Mouse (Mus musculus): ENCODE results near the gene Cep152.
A peak's percentile ranks its signal among the peaks of the same experiment; 100 is the strongest.

The Cep152 gene

DNA sequence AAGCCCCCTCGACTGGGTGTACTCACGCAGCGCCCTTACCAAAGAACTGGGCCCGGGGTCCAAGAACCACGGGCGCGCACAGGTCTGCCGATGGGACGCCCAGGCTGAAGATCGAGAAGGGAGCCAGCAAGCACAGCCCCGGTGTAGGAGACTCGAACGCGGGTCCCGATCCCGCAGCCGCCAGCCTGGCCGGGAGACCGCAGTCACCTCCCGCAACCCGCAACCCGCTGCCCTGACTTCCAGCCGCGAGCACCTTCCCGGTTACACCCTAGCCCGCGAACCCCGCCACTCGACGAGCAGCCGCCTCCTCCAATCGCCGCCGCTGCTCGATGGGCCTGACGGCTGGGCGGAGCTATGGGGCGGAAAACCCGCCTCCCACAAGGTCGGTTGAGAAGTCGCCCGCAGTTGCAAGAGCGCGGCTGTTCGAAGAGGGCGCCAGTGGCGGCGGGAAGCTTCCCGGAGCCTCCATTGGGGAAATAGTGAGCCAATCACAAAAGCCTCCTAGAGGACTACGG lies at the start of gene Cep152:
Gene Cep152 (minus strand): TSS at position 277 of the 515 bp plus-strand sequence.
- peak; percentile 96 to 97 for DNase-seq (ENCODE audit: low spot score in 2 of 2)

DNA sequence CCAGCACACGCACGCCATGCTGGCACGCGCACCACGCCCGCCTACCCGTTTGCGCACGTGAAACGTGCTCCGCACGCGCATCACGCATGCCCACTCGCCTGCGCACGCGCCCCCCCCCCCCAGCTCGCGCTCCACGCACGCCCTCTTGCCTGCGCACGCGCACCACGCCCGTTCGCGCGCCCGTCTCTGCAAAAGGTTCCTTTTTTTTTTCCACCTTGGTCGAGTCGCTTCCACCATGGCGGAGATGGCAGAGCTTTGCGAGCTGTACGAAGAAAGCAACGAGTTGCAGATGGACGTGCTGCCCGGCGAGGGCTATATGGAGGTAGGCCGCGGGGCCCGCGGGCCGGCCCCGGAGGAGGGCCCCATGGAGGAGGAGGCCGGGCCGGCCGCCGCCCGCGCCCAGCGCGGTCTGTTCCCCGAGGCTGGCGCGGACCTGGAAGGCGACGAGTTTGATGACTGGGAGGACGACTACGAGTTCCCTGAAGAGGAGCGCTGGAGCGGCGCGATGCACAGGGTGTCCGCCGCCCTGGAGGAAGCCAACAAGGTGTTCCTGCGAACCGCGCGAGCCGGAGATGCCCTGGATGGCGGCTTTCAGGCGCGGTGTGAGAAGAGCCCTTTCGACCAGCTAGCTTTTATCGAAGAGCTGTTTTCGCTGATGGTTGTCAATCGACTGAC lies 48.2 kb upstream of the Cep152 start, which contains the start of gene Eid1:
Gene Eid1 (plus strand): TSS at position 139 of the 675 bp plus-strand sequence.
- peak; percentile 61 to 77 for DNase-seq (ENCODE audit: low spot score in 2 of 2)

DNA sequence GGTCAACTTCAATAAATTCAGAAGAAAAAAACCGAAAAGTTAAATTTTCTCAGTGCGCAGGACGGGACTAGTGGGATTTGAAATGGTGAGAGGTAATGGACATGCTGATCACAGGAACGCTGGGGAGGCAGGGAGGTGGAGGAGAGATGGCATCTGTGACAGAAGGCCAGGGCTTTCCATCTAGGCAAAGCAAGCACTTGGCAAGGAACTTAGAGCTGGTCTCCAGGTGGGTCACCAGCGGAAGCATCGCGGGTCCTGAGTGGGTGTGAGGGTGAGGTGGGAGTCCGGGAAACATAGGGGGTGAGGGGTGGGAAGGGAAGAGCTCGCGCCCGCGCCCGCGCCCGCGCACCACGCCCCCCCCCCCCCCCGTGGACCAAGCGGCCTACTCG lies 47.6 kb upstream of the Cep152 start:
- DNase-seq (ENCODE audit: low spot score in 2 of 2) = peak in 1 of 2 experiments; percentile 28

DNA sequence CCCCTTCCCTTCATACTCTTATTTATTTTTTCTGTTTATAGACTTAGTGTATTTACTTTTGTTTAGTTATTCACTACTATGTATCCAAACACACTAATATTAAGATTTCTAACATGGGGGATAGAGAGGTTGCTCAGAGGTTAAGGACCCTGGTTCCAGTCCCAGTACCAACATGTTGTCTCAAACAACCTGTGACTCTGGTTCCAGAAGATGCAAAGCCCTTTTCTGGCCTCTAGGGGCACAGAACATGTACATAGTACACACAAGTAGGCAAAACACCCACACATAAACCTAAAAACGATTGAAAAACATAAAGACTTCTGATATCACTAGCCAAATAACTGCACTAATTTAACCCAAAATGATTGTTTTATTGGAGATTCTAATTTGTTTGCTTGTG lies 45.9 kb upstream of the Cep152 start:
- DNase-seq (ENCODE audit: low spot score in 2 of 2) = no peak

DNA sequence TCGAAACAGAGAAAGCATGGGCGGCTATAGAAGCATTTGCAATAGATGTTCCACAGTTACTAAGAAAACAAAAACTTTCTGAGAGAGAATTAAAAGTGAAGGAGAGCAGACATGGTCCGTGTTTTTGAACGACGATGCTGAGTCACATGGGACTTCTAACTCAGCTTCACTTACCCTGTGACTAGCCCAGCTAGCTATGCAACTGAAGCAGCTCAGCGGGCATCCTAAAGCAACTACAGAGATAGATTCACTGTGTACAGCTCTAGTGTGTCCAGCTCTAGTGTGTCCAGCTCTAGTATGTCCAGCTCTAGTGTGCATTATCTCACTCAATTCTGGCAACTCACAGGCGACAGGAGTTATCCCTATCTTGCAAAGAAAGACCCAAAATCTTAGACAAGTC lies 42.8 kb upstream of the Cep152 start:
- no peak for DNase-seq (ENCODE audit: low spot score in 2 of 2)

DNA sequence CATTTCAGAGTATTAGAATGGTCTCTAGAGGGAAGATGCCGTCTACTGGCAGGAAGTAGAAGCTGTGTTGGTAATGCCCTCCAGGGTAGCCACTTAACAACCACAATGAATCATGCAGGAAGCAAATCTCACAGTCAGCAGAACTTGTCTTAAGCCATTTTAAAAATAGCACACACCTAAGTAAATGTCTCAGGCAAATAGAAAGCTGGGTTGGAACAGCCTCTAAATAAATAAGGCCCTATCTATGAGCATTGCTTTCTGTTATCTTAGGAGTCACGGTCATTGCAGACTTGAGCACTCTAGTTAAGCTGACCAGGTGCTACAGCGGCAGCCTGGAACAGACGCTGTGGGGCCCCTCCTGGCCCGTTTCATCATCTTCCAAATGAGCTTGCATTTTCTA lies 42.3 kb upstream of the Cep152 start:
- no peak for DNase-seq (ENCODE audit: low spot score in 2 of 2)

DNA sequence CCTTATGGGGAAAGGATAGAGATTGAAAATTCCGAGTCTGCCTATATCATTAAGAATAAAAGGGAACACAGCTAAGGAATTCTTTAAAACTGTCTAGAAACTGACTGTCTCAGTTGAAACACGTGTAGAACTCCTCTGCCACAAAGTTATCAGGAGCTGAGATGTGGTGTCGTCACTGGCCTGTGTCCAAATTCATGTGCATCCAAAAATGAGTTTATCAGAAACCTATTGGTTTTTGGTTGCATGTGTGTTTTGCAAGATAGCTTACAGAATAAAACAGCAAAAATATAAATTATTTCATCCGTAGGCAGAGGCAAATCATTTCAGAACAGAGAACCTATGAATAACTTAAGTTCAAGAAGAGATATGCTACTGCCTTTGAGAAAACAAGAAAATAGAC lies 41.8 kb upstream of the Cep152 start:
- no peak for DNase-seq (ENCODE audit: low spot score in 2 of 2)

DNA sequence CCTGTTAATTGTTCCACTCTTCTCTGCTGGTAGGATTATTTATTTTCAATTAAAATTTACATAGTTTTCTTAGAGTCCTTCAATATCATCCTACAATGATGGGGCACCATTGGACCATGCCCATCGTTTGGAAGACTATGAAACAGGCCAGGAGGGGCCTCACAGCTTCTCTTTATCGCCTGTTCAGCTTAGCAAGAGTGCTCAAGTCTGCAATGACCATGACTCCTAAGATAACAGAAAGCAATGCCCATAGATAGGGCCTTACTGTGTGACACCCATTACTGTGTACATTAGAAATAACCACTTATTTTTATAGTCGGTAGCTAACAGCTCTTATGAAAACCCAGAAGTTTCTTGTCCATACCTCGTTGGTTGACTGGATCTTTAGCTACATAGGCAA lies 41.0 kb upstream of the Cep152 start:
- DNase-seq (ENCODE audit: low spot score in 2 of 2) = no peak

DNA sequence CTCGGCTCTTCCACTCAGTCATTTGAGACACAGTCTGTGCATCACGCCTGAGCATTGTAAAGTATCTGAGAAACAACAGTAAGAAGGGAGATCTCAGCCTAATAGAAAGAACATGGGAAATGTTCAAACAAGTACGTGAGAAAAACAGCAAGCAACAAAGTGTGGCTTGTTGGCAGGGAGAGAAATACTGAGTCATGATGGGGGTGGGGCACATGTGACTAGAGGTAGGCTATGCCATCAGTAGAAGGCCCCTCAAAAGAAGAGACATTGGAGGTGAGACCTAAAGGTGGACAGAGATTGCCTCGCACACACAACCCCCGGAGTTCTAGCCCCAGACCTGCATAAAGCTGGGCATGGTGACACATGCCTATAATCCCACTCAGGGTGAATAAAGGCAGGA lies 40.3 kb upstream of the Cep152 start:
- DNase-seq (ENCODE audit: low spot score in 2 of 2) = no peak

DNA sequence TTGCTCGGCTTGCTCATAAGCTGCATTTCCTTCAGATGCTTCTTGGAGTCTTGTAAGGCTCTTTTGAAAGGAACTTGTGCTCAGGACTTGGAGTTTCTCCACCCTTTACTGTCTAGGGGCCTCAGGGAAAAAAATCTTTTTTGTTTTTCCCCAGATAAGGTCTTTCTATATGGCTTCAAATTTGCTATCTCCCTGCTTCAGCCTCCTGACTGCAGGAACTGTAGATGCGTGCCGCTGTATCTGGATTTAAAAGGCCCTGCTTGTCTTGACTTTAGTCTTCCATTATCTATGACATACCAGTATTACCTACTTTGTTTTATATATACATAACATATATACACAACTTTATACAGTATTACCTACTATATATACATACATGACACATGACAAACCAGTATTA lies 37.6 kb upstream of the Cep152 start:
- DNase-seq (ENCODE audit: low spot score in 2 of 2) = no peak

DNA sequence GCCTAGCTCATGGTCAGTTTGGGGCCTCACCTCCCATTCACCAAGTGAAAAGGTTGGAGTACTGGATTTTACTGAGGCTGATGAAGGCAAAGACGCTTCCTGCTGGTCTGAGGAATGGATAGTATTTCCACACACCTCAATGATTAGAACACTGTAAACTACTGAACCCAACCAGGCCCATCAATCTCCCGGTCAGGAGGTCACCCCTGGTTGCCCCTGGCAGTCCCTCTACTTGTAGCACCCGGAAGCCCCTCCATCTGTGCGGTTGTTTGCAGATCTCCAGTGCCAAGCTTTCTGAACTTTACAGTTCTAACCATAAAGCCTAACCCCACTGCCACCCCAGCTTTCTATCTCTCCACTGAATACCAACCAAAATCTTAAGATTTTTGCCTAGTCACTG lies 36.2 kb upstream of the Cep152 start:
- DNase-seq (ENCODE audit: low spot score in 2 of 2) = no peak

DNA sequence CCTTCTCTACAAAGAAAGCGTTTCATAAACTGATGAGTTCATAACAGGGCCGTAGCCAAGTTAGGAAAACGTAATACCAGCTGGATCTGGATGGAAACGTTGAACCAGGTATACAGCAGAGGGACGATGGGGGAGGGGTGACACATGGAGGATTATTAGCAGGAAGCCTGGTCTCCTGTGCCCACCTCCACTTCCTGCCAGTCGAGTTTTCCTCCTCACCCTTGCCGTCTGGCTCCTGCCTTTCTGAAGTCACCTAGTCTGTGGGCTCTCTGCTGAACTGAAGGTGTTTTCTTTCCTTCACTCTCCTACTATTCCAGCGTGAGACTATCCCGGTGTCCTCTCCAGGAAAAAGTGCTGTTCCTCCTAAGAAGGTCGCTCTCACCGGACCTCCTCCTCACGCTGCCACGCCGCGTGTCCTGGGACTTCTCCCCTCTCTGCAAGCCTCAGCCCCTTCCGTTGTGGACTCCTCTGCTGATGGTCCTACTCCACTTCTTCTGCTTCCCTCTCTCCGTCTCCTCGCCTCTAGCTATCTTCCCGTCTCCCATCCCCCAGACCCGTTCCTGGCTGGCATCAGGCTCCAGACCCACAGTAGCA lies 35.7 kb upstream of the Cep152 start:
- DNase-seq (ENCODE audit: low spot score in 2 of 2) = no peak

DNA sequence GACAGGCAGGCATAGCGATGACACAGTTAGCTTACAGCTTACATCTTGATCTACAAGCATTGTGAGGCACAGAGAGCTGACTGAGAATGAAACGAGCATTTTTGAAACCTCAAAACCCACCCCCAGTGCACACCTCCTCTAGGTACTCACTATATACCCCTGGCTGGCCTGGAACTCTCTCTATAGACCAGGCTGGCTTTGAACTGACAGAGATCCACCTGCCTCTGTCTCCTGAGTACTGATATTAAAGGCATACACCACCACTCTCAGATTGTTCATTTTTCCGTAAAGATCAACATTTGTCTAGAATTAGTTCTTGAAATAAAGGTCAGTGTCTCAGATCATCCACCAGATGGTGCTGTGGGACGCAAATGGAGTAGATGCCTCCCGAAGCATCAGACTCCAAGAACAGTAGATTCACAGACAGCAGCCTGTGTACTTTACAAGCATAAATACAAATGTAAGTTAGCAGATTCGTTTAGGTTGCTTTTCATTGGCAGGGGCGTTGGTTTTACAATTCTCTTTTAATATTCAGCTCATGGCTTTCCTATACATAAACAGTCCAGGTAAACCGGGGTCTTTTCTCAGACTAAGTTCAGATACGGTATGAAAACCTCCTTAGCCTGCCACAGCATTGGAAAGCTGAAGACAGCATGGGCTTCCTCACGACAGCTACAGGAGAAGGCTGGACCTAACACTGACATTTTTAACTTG lies 35.1 kb upstream of the Cep152 start:
- peak; percentile 52 to 56 for DNase-seq (ENCODE audit: low spot score in 2 of 2)

DNA sequence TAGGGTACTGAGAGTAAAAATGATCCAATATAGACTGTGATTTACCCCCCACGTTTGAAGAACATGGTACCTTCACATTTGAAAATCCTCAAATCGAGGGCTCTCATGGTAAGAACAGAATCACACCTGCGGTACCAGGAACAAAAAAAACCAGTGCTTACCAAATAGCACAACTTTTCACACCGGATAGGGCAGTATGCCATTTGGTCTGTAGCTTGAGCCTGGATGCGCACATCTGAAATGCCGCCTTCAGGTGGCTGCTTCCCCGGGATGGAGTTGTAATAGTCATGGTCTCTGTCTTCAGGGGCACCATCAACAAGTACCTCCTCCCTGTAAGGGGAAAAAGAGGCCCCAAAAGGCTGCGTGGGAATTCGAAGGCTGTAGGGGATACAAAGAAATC lies 30.5 kb upstream of the Cep152 start:
- DNase-seq (ENCODE audit: low spot score in 2 of 2) = no peak

DNA sequence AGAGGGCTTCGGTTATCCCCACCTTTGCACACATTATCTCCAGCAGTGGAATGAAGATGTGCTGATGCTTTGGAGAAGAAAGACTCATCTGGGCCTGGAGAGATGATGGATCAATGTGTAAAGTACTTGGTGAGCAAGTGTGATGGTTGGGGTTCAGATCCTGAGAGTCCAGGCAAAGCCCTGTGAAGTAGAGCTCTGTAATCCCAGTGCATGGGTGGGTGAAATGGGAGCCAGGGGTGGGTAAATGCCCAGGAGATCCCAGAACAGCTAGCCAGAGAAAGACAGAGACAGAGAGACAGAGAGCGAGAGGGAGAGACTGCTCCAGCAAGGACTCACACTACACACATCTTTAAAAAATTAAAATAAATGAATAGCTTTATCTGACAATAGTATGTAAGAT lies 28.4 kb upstream of the Cep152 start:
- DNase-seq (ENCODE audit: low spot score in 2 of 2) = no peak

DNA sequence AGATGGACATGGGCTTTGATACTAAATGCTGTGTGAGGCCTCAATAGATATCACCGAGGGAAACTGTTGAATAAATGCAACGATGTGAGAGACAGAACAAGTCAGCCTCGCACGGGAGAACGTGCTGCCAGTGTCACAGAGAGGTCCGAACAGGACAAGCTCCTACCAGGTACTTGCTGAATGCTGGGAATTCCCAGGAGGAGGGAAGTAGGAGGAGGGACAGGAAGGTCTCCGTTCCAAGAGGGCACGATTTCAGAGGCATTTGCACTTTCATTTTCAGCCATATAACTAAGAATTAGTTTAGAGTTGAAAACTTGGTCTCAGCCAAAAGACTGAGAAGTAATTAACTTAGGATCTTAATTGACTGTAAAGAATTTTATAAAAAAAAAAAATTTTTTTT lies 26.6 kb upstream of the Cep152 start:
- no peak for DNase-seq (ENCODE audit: low spot score in 2 of 2)

DNA sequence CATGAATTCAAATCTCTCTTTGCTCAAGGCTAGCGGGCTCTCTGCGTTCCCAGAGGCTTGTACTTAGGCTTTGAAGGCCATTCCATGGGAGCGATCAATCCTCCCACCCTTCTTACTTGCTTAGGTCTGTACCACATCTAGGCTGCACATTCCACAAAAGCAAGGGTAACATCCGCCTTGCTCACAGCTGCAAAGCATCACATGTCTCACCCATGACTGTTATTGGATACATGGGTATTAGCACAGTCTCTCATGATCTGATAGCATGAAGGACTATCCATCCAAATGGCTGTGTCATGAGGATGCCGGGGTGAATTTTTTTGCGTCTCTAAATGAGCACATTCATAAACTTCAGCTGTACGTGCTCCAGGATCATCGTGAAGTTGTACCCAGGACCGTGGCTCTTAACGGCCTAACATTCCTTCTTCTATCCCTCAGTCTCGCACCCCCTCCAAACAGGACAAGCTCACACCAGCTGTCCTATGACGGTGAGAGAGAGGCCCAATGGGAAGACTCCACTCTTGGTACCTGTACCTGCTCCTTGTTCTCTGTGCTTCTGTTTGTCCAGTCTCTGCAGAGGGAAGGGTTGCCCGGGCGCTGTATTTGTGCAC lies 25.9 kb upstream of the Cep152 start:
- no peak for DNase-seq (ENCODE audit: low spot score in 2 of 2)

DNA sequence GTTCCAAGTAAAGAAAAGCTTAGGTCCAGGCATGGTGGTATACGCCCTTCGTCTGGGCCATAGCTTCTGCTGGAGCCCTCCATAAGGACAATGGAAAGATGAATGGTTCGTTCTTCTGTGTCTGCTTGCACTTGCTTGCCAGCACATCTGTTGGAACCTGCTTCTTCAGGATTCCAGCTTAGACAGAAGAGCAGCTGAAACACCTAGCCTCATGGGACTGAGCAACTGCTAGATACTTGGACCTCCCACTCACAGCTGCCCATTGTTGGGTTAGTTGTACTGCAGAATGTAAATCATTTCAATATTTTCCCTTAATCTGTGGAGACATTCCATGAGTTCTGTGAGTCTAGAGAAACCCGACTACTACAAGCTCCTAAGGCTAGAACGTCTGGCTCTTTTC lies 25.1 kb upstream of the Cep152 start:
- no peak for DNase-seq (ENCODE audit: low spot score in 2 of 2)

DNA sequence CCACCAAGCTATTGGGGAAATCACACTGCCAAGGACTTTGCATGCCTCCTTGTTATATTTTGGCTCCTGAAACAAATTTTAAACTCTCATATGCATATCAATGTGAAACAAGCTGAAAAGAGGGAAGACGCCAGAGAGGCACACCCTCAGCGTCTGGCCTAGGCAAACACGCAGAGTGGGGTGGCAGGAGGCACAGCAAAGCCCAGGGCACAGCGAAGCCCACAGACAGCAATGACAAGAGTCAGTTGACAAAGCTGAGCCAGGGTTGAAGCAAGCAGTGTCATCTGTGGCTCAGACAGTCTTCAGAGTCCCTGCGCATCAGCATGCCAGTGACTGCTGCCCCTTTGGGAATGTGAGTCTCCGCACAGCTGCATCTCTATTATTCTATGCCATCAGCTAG lies 20.0 kb upstream of the Cep152 start:
- DNase-seq (ENCODE audit: low spot score in 2 of 2) = no peak

DNA sequence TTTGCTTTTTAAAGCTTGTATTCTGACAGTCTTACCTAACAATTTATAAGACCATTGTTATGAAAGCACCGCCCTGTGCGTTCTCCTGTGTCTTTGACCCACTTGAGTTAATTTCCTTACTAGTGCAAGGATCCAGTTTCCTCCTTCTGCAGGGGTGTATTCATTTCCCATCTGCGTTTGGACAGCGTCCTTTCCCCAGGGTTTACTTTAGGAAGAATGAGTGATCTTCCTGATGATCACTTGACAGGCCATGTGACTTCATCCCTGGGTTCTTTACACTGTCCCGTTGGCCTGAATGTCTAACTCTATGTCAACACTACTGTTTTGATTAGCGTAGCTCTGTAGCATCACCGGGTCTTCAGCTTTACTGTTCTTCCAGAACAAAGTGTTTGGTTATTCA lies 12.4 kb upstream of the Cep152 start:
- DNase-seq (ENCODE audit: low spot score in 2 of 2) = no peak

DNA sequence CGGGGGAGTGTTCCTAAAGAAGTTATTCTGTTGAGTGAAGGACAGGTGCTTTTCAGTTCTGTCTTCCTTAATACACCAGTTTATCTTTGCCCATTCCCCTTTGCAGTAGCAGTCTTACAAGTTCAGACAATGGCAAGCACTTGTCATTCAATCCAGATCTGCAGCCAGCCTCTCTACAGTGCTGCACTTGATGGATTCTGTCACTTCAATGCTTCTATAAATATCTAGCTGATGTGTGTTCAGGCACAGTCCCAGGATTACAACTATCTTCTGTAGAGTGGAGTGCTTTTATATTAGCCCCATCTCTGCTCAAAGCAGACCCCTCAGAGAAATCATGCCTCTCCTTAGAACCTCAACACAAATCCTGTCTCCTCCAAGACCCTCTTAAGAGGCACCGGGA lies 5.1 kb upstream of the Cep152 start:
- DNase-seq (ENCODE audit: low spot score in 2 of 2) = no peak

DNA sequence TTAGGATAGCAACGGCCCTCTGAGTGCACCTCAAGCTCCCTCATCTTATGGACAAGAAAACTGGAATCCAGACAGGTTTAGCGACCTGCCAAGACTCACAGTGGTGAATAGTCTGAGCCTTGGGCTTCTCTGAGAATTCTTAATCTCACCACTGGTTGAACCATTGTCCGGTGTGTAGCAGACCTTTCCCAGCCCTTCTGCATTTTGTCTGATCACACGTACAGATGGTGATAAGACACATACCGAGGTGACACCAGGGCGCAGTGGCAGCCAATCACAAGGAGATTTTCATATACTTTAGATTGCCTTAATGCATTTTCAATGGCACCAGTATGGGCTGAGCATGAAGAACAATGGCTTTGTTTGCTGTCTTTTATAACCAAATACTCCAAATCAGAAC lies 3.6 kb upstream of the Cep152 start:
- DNase-seq (ENCODE audit: low spot score in 2 of 2) = no peak

DNA sequence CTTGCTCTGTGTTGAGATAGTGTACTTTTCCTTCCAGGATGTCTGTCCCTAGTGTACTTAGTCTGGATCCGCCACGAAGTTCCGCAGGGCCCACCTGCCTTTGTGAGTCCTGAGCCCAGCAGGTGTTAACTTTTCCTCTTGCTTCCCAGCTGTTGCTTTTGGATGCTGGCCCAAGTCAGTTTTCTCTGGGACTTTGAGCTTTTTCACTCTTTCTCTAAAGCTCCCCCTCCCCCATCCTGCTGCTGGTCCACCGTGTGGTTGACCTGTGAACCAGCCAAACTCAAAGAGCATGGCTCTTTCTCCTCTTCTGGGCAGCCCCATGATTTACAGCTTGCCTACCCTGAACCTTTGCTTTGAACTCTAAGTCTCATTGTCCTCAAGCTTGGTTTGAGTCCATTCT lies 1.6 kb upstream of the Cep152 start:
- DNase-seq (ENCODE audit: low spot score in 2 of 2) = no peak

Data from urinary bladder, postnatal 36 days (tissue).